Mouse (Mus musculus): ENCODE results near the gene Txn2.
"Not testable (repeated sequence)": the region's sequence is repeated elsewhere in the genome, so short reads cannot be mapped to it uniquely, and the experiment has no call there.

Txn2 gene

DNA sequence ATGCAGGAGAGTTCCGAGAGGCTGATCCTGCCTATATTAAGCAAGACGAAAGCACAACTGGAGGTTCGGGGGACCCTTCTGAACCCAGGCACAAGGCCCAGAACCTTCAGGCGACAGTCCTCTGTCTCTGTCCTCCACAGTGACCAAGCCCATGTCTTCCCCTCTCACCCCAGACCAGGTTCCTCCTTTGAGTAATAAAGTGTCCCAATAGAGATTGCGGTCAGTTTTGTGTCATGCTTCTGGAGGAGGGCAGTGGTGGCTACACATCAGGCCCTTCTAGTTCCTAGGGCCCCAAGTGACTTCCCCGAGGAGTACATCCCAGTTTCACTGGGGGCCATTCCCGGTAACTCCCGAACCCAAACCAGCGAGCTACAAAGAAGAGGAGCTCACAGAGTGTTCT lies 54.0 kb downstream of the Txn2 start:
- DNase-seq: no peak

- DNase-seq: no peak
Measured at GRCm38 (mm10) chr15:77874310-77874709, 54.5 kb downstream of the Txn2 start.

GRCm38 (mm10) chr15:77873564-77873963 lies 55.2 kb downstream of the Txn2 start:
- DNase-seq: no peak

- DNase-seq: no peak
Measured at GRCm38 (mm10) chr15:77872996-77873395, 55.8 kb downstream of the Txn2 start.

GRCm38 (mm10) chr15:77868340-77868739 lies 60.5 kb downstream of the Txn2 start:
- no peak for DNase-seq

DNA sequence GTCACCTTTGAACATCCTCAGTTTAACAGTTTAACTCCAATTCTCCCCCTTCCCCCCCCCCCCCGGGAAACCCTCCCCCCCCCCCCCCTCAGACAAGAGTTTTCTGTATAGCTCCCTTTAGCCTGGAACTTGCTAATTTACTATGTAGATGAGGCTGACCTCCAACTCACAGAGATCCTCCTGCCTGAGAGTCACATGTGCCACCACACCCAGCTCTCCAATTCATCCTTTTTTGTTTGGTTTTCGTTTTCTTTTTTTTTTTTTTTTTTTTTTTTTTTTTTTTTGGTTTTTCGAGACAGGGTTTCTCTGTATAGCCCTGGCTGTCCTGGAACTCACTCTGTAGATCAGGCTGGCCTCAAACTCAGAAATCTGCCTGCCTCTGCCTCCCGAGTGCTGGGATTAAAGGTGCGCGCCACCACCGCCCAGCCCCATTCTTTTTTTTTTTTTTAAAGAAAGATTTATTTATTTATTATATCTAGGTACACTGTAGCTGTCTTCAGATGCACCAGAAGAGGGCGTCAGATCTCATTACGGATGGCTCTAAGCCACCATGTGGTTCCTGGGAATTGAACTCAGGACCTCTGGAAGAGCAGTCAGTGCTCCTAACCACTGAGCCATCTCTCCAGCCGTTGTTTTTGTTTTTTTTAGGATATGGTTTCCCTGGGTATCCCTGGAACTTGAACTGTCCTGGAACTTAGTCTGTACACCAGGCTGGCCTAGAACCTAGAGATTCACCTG lies 61.4 kb downstream of the Txn2 start:
- not testable (repeated sequence) for DNase-seq

- DNase-seq: no peak
Measured at GRCm38 (mm10) chr15:77866583-77867220, 62.1 kb downstream of the Txn2 start.

Measured in thymus, postnatal 14 days (tissue).